Mouse (Mus musculus): ENCODE results near the gene Olfr1080. TPM values are rescaled to one million over a fixed set of nuclear protein-coding genes. Genes with fewer than 3 reads are reported as not detected.
"Not testable (repeated sequence)": the region's sequence is repeated elsewhere in the genome, so short reads cannot be mapped to it uniquely, and the experiment has no call there.

Gene Olfr1080
- polyA plus RNA-seq (2012; ENCODE audit: insufficient read depth, low replicate concordance), result not detected in 2 replicates

DNA sequence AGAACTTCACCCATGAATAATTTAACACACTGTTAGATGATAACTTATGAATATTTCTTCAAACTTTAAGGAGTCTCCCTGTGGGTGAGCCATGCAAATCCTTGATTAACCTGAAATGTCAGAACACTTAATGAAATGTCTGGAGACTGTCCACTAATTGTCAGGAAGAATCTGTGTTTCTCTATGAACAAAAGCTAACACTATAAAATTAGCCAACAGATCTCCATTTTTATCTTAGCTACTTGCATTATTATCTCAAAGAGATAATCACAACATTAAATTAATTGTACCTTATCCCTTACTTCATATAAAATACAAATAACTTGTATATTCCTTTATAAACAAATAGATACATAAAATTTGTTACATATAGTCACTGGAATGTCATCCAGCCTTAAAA lies at the start of gene Olfr1080:
Gene Olfr1080 (minus strand): TSS at position 101 of the 400 bp plus-strand sequence.
- H3K4me3 ChIP-seq (replicated peaks); H3K4me1 ChIP-seq; H3K36me3 ChIP-seq (replicated peaks; ENCODE audit: low read length); H3K27me3 ChIP-seq (replicated peaks); H3K9me3 ChIP-seq: not testable (repeated sequence)

DNA sequence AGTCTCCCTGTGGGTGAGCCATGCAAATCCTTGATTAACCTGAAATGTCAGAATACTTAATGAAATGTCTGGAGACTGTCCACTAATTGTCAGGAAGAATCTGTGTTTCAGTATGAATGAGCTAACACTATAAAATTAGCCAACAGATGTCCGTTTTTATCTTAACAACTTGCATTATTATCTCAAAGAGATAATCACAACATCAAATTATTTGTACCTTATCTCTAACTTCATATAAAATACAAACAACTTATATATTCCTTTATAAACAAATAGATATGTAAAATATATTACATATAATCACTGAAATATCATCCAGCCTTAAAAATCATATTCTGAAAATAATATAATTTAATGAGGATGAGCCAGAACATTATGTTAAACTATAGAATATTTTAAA lies 40.8 kb upstream of the Olfr1080 start, which contains the start of gene Olfr1082:
Gene Olfr1082 (minus strand): TSS at position 101 of the 400 bp plus-strand sequence.
- not testable (repeated sequence) for H3K4me3 ChIP-seq (replicated peaks); H3K9me3 ChIP-seq; H3K4me1 ChIP-seq; H3K36me3 ChIP-seq (replicated peaks; ENCODE audit: low read length); H3K27me3 ChIP-seq (replicated peaks)

DNA sequence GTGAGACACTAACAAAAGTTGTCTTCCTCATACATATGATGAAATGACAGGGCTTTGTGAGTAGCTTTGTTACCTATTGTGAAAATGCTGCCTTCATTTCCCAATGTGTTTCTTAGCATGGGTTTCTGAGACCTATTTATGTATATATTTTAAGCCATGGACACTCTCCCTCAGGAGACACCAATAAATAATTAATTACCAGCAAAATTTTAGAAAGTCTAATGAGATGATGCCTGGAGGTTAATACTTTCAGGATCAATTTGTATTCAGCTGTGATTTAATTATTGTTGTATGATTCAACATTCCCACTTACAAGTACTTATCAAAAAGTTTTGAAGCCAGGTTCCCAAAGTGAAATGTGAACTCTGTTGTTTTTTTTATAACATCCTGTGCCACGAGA lies 15.7 kb downstream of the Olfr1080 start, which contains the start of gene Olfr1079:
Gene Olfr1079 (minus strand): TSS at position 101 of the 400 bp plus-strand sequence.
- TF ChIP-seq GATA1 (IDR thresholded peaks at IDR 0.05; ENCODE audit: borderline replicate concordance, low read length) (no peak), FLI1 (IDR thresholded peaks at IDR 0.05; ENCODE audit: low read length) (no peak)
- no peaks in the 10 kb centered on the region for H3K27me3 ChIP-seq (replicated peaks)
- no peaks in the 10 kb centered on the region for H3K9me3 ChIP-seq
- no peaks in the 10 kb centered on the region for H3K36me3 ChIP-seq (replicated peaks; ENCODE audit: low read length)
- H3K4me3 ChIP-seq (replicated peaks), result no peak within 1 kb of the TSS
- H3K4me1 ChIP-seq, result no peaks in the 10 kb centered on the region

DNA sequence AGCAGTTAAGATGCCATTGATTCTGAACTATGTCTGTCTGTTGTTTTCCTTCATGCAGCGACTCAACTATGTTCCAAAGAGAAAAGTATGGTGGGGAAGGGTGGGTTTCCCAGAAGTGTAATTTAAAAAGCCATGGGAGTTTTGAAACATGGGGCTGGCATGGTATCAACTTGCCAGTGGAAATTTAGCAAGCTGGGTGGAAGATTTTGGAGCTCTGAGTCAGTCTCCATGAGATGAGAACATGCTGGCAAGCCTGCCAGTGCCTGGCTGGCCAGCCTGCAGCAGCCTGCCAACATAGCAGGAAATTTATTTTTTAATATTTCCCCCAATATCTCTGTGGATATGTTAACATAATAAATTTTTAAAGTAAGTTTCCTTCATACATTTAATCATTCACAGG lies 27.0 kb downstream of the Olfr1080 start:
- TF ChIP-seq GATA1 (IDR thresholded peaks at IDR 0.05; ENCODE audit: borderline replicate concordance, low read length), result no peak
- TF ChIP-seq FLI1 (IDR thresholded peaks at IDR 0.05; ENCODE audit: low read length), result no peak
- no peaks in the 10 kb centered on the region for H3K27me3 ChIP-seq (replicated peaks)
- H3K4me1 ChIP-seq, result no peaks in the 10 kb centered on the region
- H3K4me3 ChIP-seq (replicated peaks), result no peak overlapping the region
- peaks cover 10% of the 10 kb centered on the region; the same call in 1 of the 2 replicates for H3K9me3 ChIP-seq
- H3K36me3 ChIP-seq (replicated peaks; ENCODE audit: low read length), result no peaks in the 10 kb centered on the region

DNA sequence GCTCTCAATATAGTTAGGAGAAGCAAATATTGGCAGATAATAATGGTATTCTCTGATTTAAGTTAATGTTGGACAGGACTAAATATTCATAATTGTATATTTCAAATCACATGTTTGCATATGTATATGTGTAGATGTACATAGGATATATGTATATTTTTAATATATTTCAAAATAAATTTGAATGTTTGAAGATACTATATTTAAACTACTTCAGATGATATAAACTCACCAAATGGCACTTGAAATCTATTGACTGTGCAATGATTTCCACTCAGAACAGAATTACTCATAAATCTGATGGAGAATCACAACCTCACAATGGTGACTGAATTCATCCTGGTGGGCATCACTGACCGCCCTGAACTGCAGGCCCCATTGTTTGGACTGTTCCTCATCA lies 49.9 kb downstream of the Olfr1080 start, which contains the start of gene Olfr1076:
Gene Olfr1076 (plus strand): TSS at position 301 of the 400 bp plus-strand sequence.
- Histone ChIP-seq H3K4me1 (no peaks in the 10 kb centered on the region), H3K36me3 (replicated peaks; ENCODE audit: low read length) (no peaks in the 10 kb centered on the region), H3K9me3 (no peaks in the 10 kb centered on the region), H3K27me3 (replicated peaks) (no peaks in the 10 kb centered on the region), H3K4me3 (replicated peaks) (no peak within 1 kb of the TSS)
- TF ChIP-seq GATA1 (IDR thresholded peaks at IDR 0.05; ENCODE audit: borderline replicate concordance, low read length), result no peak
- TF ChIP-seq FLI1 (IDR thresholded peaks at IDR 0.05; ENCODE audit: low read length), result no peak

Other genes starting within 250 kb of the Olfr1080 start
- gene Olfr1053, start 243.0 kb downstream of the Olfr1080 start, polyA plus RNA-seq (2012; ENCODE audit: insufficient read depth, low replicate concordance), result not detected in 2 replicates
- gene Olfr1054, start 222.8 kb downstream of the Olfr1080 start, polyA plus RNA-seq (2012; ENCODE audit: insufficient read depth, low replicate concordance), result not detected in 2 replicates
- gene Olfr1055, start 208.0 kb downstream of the Olfr1080 start, polyA plus RNA-seq (2012; ENCODE audit: insufficient read depth, low replicate concordance), result not detected in 2 replicates
- gene Olfr1056, start 195.8 kb downstream of the Olfr1080 start, polyA plus RNA-seq (2012; ENCODE audit: insufficient read depth, low replicate concordance), result not detected in 2 replicates
- gene Olfr1057, start 179.8 kb downstream of the Olfr1080 start, polyA plus RNA-seq (2012; ENCODE audit: insufficient read depth, low replicate concordance), result not detected in 2 replicates
- gene Olfr1058, start 169.7 kb downstream of the Olfr1080 start, polyA plus RNA-seq (2012; ENCODE audit: insufficient read depth, low replicate concordance), result not detected in 2 replicates
- not detected in 2 replicates for gene Olfr1061, start 144.2 kb downstream of the Olfr1080 start, polyA plus RNA-seq (2012; ENCODE audit: insufficient read depth, low replicate concordance)
- not detected in 2 replicates for gene Olfr1062, start 131.5 kb downstream of the Olfr1080 start, polyA plus RNA-seq (2012; ENCODE audit: insufficient read depth, low replicate concordance)
- gene Olfr1065, start 107.6 kb downstream of the Olfr1080 start, polyA plus RNA-seq (2012; ENCODE audit: insufficient read depth, low replicate concordance), result not detected in 2 replicates
- not detected in 2 replicates for gene Olfr1066, start 102.0 kb downstream of the Olfr1080 start, polyA plus RNA-seq (2012; ENCODE audit: insufficient read depth, low replicate concordance)
- gene Olfr228, start 70.8 kb downstream of the Olfr1080 start, polyA plus RNA-seq (2012; ENCODE audit: insufficient read depth, low replicate concordance), result not detected in 2 replicates
- gene Olfr1076, start 49.8 kb downstream of the Olfr1080 start, polyA plus RNA-seq (2012; ENCODE audit: insufficient read depth, low replicate concordance), result not detected in 2 replicates
- not detected in 2 replicates for gene Olfr1079, start 15.8 kb downstream of the Olfr1080 start, polyA plus RNA-seq (2012; ENCODE audit: insufficient read depth, low replicate concordance)
- not detected in 2 replicates for gene Olfr1082, start 40.7 kb upstream of the Olfr1080 start, polyA plus RNA-seq (2012; ENCODE audit: insufficient read depth, low replicate concordance)
- not detected in 2 replicates for gene Olfr1084, start 81.5 kb upstream of the Olfr1080 start, polyA plus RNA-seq (2012; ENCODE audit: insufficient read depth, low replicate concordance)
- gene Olfr1085, start 103.8 kb upstream of the Olfr1080 start, polyA plus RNA-seq (2012; ENCODE audit: insufficient read depth, low replicate concordance), result not detected in 2 replicates
- gene Olfr1086, start 121.9 kb upstream of the Olfr1080 start, polyA plus RNA-seq (2012; ENCODE audit: insufficient read depth, low replicate concordance), result not detected in 2 replicates
- not detected in 2 replicates for gene Olfr1087, start 140.2 kb upstream of the Olfr1080 start, polyA plus RNA-seq (2012; ENCODE audit: insufficient read depth, low replicate concordance)
- gene Olfr1089, start 175.5 kb upstream of the Olfr1080 start, polyA plus RNA-seq (2012; ENCODE audit: insufficient read depth, low replicate concordance), result not detected in 2 replicates
- gene Olfr1090, start 200.8 kb upstream of the Olfr1080 start, polyA plus RNA-seq (2012; ENCODE audit: insufficient read depth, low replicate concordance), result not detected in 2 replicates
- gene Olfr1093, start 224.2 kb upstream of the Olfr1080 start, polyA plus RNA-seq (2012; ENCODE audit: insufficient read depth, low replicate concordance), result 0.12 TPM in 1 of 2 replicates, not detected in the other